Mouse (Mus musculus): ENCODE results near the gene Stat4. TPM values are rescaled to one million over a fixed set of nuclear protein-coding genes. Genes with fewer than 3 reads are reported as not detected.

Stat4 gene
- polyA plus RNA-seq, 1 experiment: 6.0 TPM

DNA sequence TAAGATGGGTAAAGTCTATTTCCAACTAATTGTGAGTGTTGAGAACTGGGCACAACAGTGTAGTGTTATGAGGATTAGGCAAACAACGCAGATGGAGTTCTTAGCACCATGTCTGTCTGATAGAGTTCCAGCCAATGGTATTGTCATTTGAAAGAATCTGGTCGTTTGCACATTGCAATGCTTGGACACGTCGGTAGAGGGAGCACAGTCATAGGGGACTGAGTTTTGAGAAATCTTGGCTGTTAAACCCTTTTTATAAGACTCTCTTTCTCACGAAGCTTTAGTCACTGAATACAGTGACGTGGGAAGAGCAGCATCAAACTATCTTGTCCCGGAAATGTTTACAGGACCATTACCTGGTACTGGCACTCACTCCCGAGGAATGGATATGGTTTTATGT is 17.1 kb downstream of the Stat4 start:
- no peaks in the 10 kb centered on the region for H3K27me3 ChIP-seq (ENCODE audit: control insufficient read depth, insufficient read depth, low read length)
- H3K4me1 ChIP-seq (ENCODE audit: control insufficient read depth, insufficient read depth, insufficient read length): peaks cover 3% of the 10 kb centered on the region; the same call in 1 of the 2 replicates
- peak; percentile 61 to 74 for DNase-seq (ENCODE audit: low read depth in 1 of 2, low spot score in 2 of 2)
- TF ChIP-seq CTCF (IDR thresholded peaks at IDR 0.05; ENCODE audit: extremely low read depth, insufficient read depth, insufficient read length, insufficient replicate concordance) (peak; percentile 75; the same call in 1 of the 2 replicates), POLR2A (IDR thresholded peaks at IDR 0.05; ENCODE audit: low read depth, low read length) (no peak)
- no peaks in the 10 kb centered on the region for H3K36me3 ChIP-seq (ENCODE audit: control insufficient read depth, insufficient read depth, low read length)
- 15% methylated on average over 8 of the region's 8 CpGs for WGBS
- no peak overlapping the region for H3K4me3 ChIP-seq (ENCODE audit: extremely low read depth, insufficient read depth, insufficient read length)
- H3K27ac ChIP-seq (ENCODE audit: insufficient read depth, low read length): no peak overlapping the region

DNA sequence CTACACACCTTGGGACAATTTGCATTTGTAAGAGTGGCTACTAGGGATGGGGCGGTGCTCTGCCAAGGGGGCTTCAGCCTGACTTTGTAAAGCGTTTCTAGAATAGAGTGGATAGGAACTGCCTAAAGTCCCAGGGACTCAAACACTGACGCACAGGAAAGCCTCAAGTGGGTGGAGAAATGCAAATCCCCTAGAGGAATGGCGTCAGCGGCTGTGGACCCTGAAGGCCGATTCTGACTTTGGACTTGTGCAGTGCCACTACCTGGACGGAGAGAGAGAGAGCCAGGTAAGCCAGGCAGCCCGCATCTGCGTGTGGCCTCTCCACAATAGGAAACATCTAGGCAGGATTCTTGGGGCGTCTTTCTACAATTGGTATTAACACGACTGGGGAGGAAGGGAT is 21.5 kb downstream of the Stat4 start:
- TF ChIP-seq CTCF (IDR thresholded peaks at IDR 0.05; ENCODE audit: extremely low read depth, insufficient read depth, insufficient read length, insufficient replicate concordance): no peak
- TF ChIP-seq POLR2A (IDR thresholded peaks at IDR 0.05; ENCODE audit: low read depth, low read length): peak; percentile 76
- Histone ChIP-seq H3K27me3 (ENCODE audit: control insufficient read depth, insufficient read depth, low read length) (no peaks in the 10 kb centered on the region), H3K36me3 (ENCODE audit: control insufficient read depth, insufficient read depth, low read length) (no peaks in the 10 kb centered on the region), H3K4me3 (ENCODE audit: extremely low read depth, insufficient read depth, insufficient read length) (peak overlapping the region; percentile 74), H3K27ac (ENCODE audit: insufficient read depth, low read length) (peak overlapping the region; percentile 77), H3K4me1 (ENCODE audit: control insufficient read depth, insufficient read depth, insufficient read length) (peaks cover 13% of the 10 kb centered on the region)
- 2% methylated on average over 11 of the region's 11 CpGs for WGBS
- DNase-seq (ENCODE audit: low read depth in 1 of 2, low spot score in 2 of 2): peak; percentile 71 to 86

DNA sequence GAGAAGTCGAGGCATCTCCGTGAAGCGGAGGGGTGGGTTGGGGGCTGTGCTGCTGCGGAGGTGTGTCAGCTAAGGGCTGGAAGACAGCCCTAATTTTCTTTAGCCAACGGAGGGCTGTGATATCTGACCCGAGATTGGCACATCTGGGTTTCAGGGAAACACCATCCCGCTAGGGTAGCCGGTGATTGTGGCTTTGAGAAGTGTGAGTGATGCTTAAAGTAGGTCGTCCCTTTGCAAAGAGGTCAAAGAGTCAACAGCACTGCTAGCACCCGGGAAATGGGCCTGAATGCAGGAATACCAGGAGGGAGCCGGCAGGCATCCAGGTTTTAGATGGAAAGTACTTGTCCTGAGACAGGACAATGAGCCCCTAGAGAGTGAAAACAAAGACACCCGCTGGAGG is 22.0 kb downstream of the Stat4 start:
- DNase-seq (ENCODE audit: low read depth in 1 of 2, low spot score in 2 of 2): no peak
- TF ChIP-seq CTCF (IDR thresholded peaks at IDR 0.05; ENCODE audit: extremely low read depth, insufficient read depth, insufficient read length, insufficient replicate concordance): no peak
- TF ChIP-seq POLR2A (IDR thresholded peaks at IDR 0.05; ENCODE audit: low read depth, low read length): no peak
- Histone ChIP-seq H3K4me1 (ENCODE audit: control insufficient read depth, insufficient read depth, insufficient read length) (peaks cover 13% of the 10 kb centered on the region), H3K36me3 (ENCODE audit: control insufficient read depth, insufficient read depth, low read length) (no peaks in the 10 kb centered on the region), H3K4me3 (ENCODE audit: extremely low read depth, insufficient read depth, insufficient read length) (peak overlapping the region; percentile 74), H3K27me3 (ENCODE audit: control insufficient read depth, insufficient read depth, low read length) (no peaks in the 10 kb centered on the region), H3K27ac (ENCODE audit: insufficient read depth, low read length) (peak overlapping the region; percentile 77)
- WGBS: 4% methylated on average over 12 of the region's 12 CpGs

DNA sequence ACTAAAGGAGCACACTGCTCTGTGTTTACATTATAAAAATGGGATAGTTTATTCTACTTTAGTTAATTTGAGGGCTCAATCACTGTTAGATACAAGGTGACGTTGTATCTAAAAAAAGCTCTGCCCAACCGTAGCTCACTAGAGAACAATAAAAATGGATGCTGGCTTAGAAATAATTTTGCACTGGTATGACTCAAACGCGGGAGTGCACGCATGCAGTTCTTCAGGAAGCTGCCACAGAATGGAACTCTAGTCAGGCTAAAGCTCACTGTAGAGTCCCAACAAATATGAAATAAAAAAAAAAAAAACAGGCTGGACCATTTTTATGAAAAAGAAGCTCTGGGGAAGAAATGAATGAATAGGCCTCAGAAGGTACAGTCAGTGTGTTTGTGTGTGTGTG is 23.8 kb downstream of the Stat4 start:
- WGBS: 24% methylated on average over 5 of the region's 5 CpGs
- no peaks in the 10 kb centered on the region for H3K27me3 ChIP-seq (ENCODE audit: control insufficient read depth, insufficient read depth, low read length)
- H3K4me3 ChIP-seq (ENCODE audit: extremely low read depth, insufficient read depth, insufficient read length): no peak overlapping the region
- H3K36me3 ChIP-seq (ENCODE audit: control insufficient read depth, insufficient read depth, low read length): no peaks in the 10 kb centered on the region
- peaks cover 16% of the 10 kb centered on the region for H3K4me1 ChIP-seq (ENCODE audit: control insufficient read depth, insufficient read depth, insufficient read length)
- TF ChIP-seq CTCF (IDR thresholded peaks at IDR 0.05; ENCODE audit: extremely low read depth, insufficient read depth, insufficient read length, insufficient replicate concordance) (no peak), POLR2A (IDR thresholded peaks at IDR 0.05; ENCODE audit: low read depth, low read length) (no peak)
- H3K27ac ChIP-seq (ENCODE audit: insufficient read depth, low read length): peak overlapping the region; percentile 44
- DNase-seq (ENCODE audit: low read depth in 1 of 2, low spot score in 2 of 2): no peak

DNA sequence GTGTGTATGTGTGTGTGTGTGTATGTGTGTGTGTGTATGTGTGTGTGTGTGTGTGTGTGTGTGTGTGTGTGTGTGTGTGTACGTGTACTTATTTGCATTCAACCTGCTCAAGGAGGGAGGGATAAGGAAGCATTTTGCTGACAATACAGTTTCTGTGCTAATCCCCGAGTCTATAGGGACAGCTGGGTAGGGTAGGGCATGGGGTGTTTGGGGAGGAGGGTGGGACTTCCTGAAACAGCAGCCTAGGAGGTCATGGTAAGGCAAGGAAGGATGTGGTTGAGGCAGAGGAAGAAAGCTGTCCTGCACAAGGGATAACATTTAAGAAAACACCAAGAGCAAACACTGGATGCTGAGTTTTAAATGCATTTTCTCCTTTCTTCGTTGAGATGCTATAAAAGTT is 24.3 kb downstream of the Stat4 start:
- no peak overlapping the region for H3K4me3 ChIP-seq (ENCODE audit: extremely low read depth, insufficient read depth, insufficient read length)
- H3K27ac ChIP-seq (ENCODE audit: insufficient read depth, low read length): peak overlapping the region; percentile 44
- H3K27me3 ChIP-seq (ENCODE audit: control insufficient read depth, insufficient read depth, low read length): no peaks in the 10 kb centered on the region
- H3K4me1 ChIP-seq (ENCODE audit: control insufficient read depth, insufficient read depth, insufficient read length): peaks cover 16% of the 10 kb centered on the region
- no peaks in the 10 kb centered on the region for H3K36me3 ChIP-seq (ENCODE audit: control insufficient read depth, insufficient read depth, low read length)
- 8% methylated on average over 3 of the region's 3 CpGs for WGBS
- no peak for TF ChIP-seq POLR2A (IDR thresholded peaks at IDR 0.05; ENCODE audit: low read depth, low read length)
- TF ChIP-seq CTCF (IDR thresholded peaks at IDR 0.05; ENCODE audit: extremely low read depth, insufficient read depth, insufficient read length, insufficient replicate concordance): no peak
- DNase-seq (ENCODE audit: low read depth in 1 of 2, low spot score in 2 of 2): peak; percentile 54 to 58

DNA sequence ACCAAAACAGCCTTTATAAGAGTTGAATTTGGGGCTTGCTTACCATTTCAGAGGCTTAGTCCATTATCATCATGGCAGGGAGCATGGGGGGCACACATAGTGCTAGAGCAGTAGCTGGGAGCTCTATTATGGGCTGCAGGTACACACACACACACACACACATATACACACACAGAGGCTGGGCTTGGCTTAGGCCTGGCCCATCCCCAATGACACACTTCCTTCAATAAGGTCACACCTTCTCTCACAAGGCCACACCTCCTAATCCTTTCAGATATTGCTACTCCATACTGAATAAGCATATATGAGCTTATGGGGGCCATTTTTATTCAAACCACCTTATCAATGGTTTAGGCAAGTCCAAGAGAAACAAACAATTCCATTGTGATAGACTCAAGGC is 25.3 kb downstream of the Stat4 start:
- H3K4me3 ChIP-seq (ENCODE audit: extremely low read depth, insufficient read depth, insufficient read length): no peak overlapping the region
- no peaks in the 10 kb centered on the region for H3K27me3 ChIP-seq (ENCODE audit: control insufficient read depth, insufficient read depth, low read length)
- no peaks in the 10 kb centered on the region for H3K36me3 ChIP-seq (ENCODE audit: control insufficient read depth, insufficient read depth, low read length)
- DNase-seq (ENCODE audit: low read depth in 1 of 2, low spot score in 2 of 2): no peak
- H3K27ac ChIP-seq (ENCODE audit: insufficient read depth, low read length): peak overlapping the region; percentile 44
- no peak for TF ChIP-seq POLR2A (IDR thresholded peaks at IDR 0.05; ENCODE audit: low read depth, low read length)
- no peak for TF ChIP-seq CTCF (IDR thresholded peaks at IDR 0.05; ENCODE audit: extremely low read depth, insufficient read depth, insufficient read length, insufficient replicate concordance)
- H3K4me1 ChIP-seq (ENCODE audit: control insufficient read depth, insufficient read depth, insufficient read length): peaks cover 16% of the 10 kb centered on the region

DNA sequence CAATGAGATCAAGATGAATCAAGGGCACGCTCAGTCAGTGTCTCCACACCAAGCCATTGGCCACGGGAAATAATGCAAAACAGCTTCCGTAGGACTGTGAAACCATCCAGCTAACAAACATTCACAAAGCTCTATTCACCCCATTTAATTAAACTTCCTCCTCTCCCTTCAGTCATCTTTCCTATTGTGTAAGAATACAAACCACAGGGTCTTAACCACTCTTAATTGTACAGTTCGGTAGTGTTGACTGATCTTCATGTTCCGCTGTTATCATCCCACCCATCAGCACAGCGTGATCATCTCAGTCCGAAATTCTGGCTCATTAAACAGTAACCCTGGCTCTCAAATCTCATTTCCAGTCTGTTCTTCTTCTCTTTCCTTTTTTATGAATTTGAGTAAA is 25.8 kb downstream of the Stat4 start:
- no peaks in the 10 kb centered on the region for H3K36me3 ChIP-seq (ENCODE audit: control insufficient read depth, insufficient read depth, low read length)
- no peak overlapping the region for H3K4me3 ChIP-seq (ENCODE audit: extremely low read depth, insufficient read depth, insufficient read length)
- H3K27me3 ChIP-seq (ENCODE audit: control insufficient read depth, insufficient read depth, low read length): no peaks in the 10 kb centered on the region
- H3K27ac ChIP-seq (ENCODE audit: insufficient read depth, low read length): peak overlapping the region; percentile 47
- TF ChIP-seq POLR2A (IDR thresholded peaks at IDR 0.05; ENCODE audit: low read depth, low read length): no peak
- TF ChIP-seq CTCF (IDR thresholded peaks at IDR 0.05; ENCODE audit: extremely low read depth, insufficient read depth, insufficient read length, insufficient replicate concordance): no peak
- H3K4me1 ChIP-seq (ENCODE audit: control insufficient read depth, insufficient read depth, insufficient read length): peaks cover 16% of the 10 kb centered on the region
- 24% methylated on average over 7 of the region's 7 CpGs for WGBS
- no peak for DNase-seq (ENCODE audit: low read depth in 1 of 2, low spot score in 2 of 2)
